Mouse (Mus musculus): ENCODE results near the gene Agbl5.
"Not testable (repeated sequence)": the region's sequence is repeated elsewhere in the genome, so short reads cannot be mapped to it uniquely, and the experiment has no call there.

Agbl5 gene

GRCm38 (mm10) chr5:30888337-30889087, at the start of gene Agbl5:
Agbl5 (plus strand) TSS chr5:30888694.
- CTCF ChIA-PET = interaction anchor here (0.6 to 0.7 kb wide), 2 partner anchors 18 to 382 kb away, joined by 4 to 11 read pairs; no protein-coding TSS in a partner anchor

- CTCF ChIA-PET = no interaction called here
These were observed 48.8 kb upstream of the Agbl5 start for GRCm38 (mm10) chr5:30839731-30840130.

GRCm38 (mm10) chr5:30841896-30842295, 46.6 kb upstream of the Agbl5 start:
- CTCF ChIA-PET = no interaction called here

DNA sequence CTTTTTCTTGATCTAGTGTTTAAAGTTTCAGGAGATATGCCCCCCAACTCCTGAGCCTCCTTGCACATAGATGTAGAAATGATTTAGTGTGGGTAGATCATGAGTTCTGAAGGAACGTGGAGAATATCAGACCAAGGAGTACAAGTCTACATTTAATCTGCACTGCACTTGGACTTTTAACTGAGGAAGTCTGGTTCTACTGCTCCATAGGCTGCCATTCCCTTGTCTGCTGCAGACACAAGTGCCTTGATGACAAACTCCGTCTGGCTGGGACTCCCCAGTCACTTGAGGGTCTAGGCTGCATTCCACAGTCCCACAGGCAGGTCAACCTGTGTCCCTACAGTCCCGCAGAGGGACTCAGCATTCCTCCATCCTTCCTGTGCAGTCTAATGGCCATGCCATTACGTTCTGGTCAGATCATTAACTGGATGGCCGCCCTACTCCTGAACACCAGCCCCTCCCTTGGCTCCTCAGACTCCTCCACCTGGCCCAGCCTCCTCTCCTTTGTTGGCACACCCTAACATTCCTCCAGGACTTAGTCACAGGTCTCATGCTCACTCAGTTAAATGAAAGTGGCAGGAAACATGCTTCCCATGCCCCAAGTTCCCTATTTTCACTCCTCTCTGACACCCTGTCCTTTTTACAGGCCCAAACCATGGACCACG, 38.5 kb upstream of the Agbl5 start:
- CTCF ChIA-PET = no interaction called here

DNA sequence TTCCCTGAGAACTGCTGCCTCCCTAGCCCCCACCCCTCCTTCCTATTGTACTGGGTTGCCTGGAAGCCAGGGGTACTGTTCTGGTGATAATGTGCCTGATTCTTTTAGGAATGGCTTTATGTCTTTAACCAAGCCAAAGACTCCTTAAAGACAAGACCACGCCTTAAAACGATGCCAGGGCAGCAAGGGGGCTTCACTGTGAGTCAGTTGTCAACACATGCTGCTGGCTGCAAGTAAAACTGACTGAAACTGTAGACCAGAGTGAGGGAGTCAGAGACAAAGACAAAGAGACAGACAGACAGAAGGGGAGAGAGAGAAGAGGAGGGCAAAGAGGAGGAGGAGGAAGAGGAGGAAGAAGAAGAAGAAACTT, 38.0 kb upstream of the Agbl5 start:
- CTCF ChIA-PET = no interaction called here

DNA sequence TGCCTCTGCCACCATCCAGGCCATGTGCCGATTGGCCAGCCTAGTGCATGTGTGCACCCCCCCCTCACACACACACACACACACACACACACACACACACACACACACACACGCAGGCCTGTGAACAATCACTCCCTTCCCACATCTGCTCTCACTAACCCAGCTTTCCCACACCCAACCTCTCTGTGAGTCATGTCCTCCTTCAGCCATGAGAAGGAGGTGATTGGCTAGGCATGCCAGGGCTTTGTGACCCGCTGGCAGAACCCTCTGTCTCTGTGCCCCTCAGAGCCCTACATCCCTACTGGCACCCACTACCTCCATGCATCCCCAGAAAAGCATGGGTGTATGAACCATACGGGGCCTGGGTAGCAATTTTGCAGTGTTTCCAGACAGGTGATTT, 35.0 kb upstream of the Agbl5 start:
- CTCF ChIA-PET = no interaction called here

DNA sequence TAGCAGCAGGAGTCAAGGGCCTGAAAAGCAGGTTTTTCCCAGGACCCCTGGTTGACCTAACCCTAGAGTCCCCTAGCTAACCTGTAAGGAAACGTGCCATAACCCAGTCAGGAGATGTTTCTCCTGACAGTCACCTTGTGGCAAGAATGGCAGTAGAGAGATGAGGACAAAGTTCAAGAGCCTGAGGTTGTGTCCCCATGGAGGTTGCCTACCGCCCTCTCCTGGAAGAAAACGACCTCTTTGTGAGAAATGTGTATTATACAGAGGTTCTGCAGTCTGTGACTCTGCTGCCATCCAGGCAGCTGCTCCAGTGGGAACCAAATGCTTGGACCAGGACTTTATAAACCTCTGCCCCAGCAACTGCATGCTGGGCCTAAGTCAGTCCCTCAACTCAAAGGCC, 32.8 kb upstream of the Agbl5 start:
- CTCF ChIA-PET = no interaction called here

DNA sequence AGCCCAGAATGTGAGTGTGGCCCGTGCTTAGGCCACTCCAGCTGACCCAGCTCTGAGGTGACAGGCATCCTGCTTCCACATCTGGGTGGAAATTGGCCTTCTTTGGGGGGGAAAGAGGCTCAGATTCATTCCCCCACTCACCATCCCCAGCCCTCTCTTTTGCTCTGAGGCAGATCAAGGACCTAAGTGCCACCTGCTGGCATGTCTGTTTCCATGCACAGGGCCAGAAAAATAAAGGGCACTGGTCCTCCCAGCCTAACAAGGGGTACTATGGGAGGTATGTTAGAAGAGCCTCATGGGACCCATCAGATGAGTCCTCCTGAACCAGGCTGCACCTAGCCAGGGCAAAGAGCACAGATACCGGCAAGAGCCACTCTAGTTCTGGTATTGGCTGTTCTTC, 32.4 kb upstream of the Agbl5 start:
- CTCF ChIA-PET = no interaction called here

- CTCF ChIA-PET = no interaction called here
These were observed 24.6 kb upstream of the Agbl5 start for GRCm38 (mm10) chr5:30863852-30864251.

DNA sequence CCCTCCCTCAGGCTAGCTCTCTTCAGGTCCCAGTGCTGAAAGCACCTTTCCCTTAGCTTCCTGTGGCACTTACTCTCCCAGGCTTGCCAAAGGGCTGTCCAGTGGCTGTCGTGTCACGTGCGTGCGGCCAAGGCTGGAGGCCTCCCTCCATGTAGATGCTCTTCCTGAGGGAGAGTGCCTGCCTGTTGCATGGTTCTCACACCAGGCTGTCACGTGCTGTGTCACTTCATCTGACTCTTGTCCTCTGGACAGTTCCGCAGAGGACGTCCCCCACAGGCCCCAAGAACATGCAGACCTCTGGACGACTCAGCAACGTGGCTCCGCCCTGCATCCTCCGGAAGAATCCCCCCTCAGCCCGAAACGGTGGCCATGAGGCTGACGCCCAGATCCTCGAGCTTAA, 24.2 kb upstream of the Agbl5 start:
- CTCF ChIA-PET = no interaction called here

DNA sequence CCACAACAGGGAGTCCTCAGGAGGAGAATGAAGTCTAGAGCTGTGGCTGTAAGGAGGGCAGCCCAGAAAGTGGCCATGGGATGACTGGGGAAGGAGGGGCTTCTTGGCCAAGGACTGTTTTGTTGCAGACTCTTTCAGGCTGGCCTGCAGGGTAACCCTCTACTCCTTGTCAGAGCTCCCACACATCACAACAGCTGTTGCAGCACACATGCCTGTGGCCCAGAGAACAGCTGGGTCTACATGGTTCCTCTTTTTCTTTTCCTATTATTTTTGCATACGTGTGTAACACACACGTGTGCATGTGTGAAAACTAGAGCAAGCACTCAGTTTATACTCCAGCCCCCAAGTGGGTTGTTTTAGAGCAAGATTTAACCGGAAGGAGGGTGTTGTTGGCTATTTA, 21.6 kb upstream of the Agbl5 start:
- CTCF ChIA-PET = no interaction called here

DNA sequence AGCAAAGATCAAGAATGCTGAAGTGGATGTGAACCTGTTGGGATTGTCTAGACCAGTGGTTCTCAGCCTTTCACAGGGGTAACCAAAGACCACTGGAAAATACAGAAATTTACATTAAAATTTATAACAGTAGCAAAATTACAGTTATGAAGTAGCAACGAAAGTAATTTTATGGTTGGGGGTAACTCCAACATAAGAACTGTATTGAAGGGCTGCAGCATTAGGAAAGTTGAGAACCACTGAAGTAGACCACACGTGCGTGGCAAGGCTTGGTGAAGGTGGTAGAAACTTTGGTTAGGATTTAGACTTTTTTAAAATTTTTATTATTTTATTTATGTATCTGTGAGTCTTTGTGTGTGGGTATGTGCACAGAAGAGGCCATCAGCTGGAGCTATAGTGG, 20.8 kb upstream of the Agbl5 start, which contains the start of gene Tmem214:
Gene Tmem214 (plus strand): TSS at position 301 of the 400 bp plus-strand sequence.
- CTCF ChIA-PET = no interaction called here

GRCm38 (mm10) chr5:30868981-30869380, 19.5 kb upstream of the Agbl5 start:
- CTCF ChIA-PET = no interaction called here

DNA sequence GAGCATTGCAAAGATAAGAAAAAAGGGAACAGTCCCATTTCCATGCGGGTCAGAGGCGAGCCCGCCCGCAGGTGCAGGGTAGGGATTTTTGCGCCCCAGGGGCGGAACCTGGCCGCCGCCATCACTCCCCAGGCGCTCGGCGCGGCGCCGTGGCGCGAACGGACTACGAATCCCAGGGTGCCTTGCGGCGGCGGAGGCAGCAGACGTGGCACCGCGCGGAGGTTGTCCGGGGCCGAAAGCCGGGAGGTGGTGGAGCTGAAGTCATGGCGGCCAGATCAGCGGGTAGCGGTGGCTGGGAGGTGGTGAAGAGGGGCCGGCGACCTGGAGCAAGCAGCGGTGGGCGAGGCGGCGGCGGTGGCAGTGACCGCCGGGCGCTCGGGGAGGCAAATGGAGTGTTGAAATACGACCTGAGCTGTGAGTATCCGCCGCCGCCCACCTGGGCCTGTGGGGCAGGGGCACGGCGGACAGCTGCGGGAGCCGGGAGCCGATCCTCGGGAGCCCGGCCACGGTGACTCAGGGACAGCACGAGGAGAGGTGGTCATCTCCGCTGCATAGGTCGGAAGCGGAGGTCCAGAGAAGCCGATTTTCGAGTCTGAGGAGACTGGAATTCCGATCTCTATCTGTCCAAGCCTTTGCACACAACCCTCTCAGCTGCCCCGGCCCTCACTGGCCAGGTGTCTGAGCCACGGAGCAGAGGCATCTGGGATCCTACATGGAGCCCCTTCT, 18.9 kb upstream of the Agbl5 start:
- CTCF ChIA-PET = no interaction called here

DNA sequence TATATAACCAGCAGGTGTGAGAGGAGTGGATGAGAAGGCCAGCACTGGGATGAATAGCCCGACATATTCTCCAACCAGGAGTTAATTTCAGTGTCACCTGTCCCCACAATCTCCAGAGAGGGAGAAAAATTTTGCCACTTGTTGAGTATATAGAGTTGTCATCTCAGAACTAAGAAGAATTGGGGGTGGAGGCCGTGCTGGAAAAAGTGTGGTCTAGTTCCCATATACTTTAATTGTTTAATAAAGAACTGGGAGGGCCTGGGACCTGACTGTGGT, 18.4 kb upstream of the Agbl5 start:
- CTCF ChIA-PET = interaction anchor here (0.7 kb wide), 1 partner anchor 20 kb away, joined by 3 read pairs; no protein-coding TSS in a partner anchor

DNA sequence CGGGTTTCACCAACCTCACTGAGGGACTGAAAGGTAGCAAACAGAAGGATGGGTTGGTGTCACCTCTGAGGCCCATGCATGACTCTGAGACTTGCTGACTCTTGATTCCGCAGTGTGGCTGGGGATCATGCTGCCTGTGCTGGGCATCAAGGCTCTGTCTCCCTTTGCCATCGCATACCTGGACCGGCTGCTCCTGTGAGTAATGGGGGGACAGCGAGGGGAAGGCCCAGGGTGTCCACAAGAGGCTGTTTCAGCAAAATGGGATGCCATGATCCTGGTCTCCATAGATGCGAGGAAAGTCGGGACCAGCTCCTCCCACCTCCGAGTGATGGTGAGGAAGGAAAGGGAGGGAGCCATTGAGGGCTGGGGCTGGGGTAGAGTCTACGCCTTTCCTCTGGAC, 15.9 kb upstream of the Agbl5 start:
- CTCF ChIA-PET = no interaction called here

DNA sequence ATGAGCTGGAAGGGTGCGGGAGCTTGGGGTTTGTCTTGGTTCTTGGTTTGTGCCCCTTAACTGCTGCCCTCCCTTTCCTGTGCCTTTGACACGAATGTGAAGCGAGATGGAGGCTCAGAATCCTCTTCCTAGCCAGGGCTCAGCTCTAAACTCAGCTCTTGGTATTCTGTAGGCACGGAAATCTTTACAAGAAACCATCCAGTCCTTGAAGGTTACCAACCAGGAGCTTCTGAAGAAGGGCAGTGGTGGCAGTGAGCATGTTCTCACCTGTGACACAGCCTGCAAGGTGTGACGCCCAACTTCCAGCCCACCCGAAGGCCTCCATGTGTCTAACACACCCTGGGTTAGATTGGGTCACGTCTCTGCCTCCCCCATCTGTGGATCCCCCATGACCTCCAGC, 14.1 kb upstream of the Agbl5 start:
- CTCF ChIA-PET = no interaction called here

DNA sequence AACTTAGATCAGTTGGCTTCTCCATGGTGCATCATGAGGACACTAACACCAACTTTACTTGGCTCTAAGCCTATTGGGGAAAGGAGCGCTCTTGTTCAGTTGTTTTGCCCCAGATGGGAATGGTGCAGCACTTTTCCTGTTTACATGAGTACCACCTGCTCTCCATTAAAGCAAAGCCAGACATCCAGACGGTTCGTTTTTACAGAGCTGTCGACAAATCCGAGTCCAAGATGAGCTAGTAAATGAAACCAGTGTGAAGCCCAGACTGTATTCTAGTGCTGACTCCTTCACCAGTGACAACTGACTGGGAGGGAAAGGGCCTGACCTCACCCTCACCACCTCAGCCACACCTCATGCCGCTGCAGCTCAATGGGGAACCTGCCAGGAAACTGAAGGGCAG, 9.9 kb upstream of the Agbl5 start:
- CTCF ChIA-PET = interaction anchor here (0.6 kb wide), 1 partner anchor 278 kb away, joined by 5 read pairs; no protein-coding TSS in a partner anchor

DNA sequence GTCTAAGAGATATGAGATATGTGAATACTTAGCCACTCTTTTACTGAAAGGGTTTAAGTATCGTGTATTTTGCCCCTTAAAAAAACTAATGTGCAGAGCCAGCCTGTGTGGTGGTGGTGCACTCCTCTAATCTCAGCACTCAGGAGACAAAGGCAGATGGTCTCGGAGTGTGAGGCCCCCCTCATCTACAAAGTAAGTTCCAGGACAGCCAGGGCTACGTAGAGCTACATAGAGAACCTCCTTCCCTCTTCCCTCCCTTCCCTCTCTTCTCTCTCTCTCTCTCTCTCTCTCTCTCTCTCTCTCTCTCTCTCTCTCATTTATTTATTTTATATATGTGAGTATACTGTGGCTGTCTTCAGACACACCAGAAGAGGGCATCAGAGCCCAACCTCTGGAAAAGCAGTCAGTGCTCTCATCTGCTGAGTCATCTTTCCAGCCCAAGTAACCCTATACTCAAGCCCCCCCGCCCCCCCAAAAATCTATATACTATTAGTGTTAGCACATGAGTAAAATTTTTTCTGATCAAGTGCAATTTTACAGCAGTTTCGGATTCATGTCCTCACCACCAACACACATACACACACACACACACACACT, 9.0 kb upstream of the Agbl5 start:
- CTCF ChIA-PET = no interaction called here

DNA sequence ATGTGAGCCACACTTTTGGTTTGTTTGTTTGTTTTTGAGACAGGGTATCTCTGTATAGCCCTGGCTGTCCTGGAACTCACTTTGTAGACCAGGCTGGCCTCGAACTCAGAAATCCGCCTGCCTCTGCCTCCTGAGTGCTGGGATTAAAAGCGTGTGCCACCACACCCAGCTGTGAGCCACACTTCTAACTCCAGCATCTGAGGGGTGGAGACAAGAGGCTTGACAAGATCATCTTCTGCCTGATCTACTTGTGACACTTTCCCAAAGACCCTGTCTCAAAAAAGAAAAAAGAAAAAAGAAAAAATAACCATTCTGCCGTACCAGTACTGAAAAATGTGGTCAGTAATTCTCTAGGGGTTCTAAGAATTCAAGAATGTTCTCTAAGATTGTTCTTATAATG, 6.7 kb upstream of the Agbl5 start:
- CTCF ChIA-PET = not testable (repeated sequence)

GRCm38 (mm10) chr5:30886209-30886608, 2.3 kb upstream of the Agbl5 start:
- CTCF ChIA-PET = no interaction called here

- CTCF ChIA-PET = no interaction called here
These were observed 1.8 kb upstream of the Agbl5 start for GRCm38 (mm10) chr5:30886731-30887130.

DNA sequence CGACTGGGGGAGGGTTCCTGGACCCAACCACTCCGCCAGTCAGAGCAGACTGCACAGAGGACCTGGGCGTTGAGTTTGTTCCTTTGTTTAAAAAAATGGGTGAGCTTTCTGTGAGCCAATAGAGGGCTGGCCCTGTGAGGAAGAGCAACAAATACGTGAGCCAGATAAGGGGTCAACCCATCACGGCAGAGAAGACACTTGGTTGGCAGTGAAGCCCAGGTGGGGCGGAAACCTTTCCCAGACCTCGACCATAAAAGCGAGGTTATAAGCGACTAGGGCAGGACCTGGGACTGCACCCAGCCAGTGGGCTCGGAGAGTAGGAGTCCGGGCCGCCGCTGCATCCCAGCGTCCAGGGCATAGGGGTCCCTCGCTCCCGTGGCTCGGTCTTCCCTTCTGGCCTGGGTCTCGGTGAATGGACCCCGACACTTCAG, 1.1 kb upstream of the Agbl5 start:
- CTCF ChIA-PET = no interaction called here
